Mouse (Mus musculus) lung, embryonic 14.5 days (tissue): ENCODE results near the gene Fam120c. TPM values are rescaled to one million over a fixed set of nuclear protein-coding genes. Genes with fewer than 3 reads are reported as not detected.

ENCODE experiments used
- ATAC-seq: fragments of 200-750 bp; cut with Nextera tagmentation; 2 replicates; pipeline ENCODE4 v1.8.0; 2017; ENCODE audit warnings: mild to moderate bottlenecking, moderate TSS enrichment, moderate library complexity; ENCODE audit not compliant: insufficient read depth
- DNase-seq: peaks from one replicate; pipeline ENCODE4 v3.0.0-alpha.2; 2015
- H3K27ac ChIP-seq: fragments of 300-500 bp; sonication (generic); 2 replicates; pipeline ENCODE4 v1.5.1; 2014; ENCODE audit warnings: low read depth, mild to moderate bottlenecking, moderate library complexity
- H3K27me3 ChIP-seq: fragments of 300-500 bp; sonication (generic); 2 replicates; pipeline ENCODE4 v1.6.1; 2014; ENCODE audit warnings: low read length, control low read depth; ENCODE audit not compliant: insufficient read depth
- H3K36me3 ChIP-seq: fragments of 300-500 bp; sonication (generic); 2 replicates; pipeline ENCODE4 v1.6.1; 2014; ENCODE audit warnings: control low read depth; ENCODE audit not compliant: insufficient read depth
- H3K4me1 ChIP-seq: fragments of 300-500 bp; sonication (generic); 2 replicates; pipeline ENCODE4 v1.6.1; 2014; ENCODE audit warnings: antibody characterized with exemption, control low read depth; ENCODE audit not compliant: insufficient read depth
- H3K4me2 ChIP-seq: fragments of 300-500 bp; sonication (generic); 2 replicates; pipeline ENCODE4 v1.6.1; 2014; ENCODE audit warnings: mild to moderate bottlenecking
- H3K4me3 ChIP-seq: fragments of 300-500 bp; sonication (generic); 2 replicates; pipeline ENCODE4 v1.5.1; 2014; ENCODE audit warnings: low read depth, low read length
- H3K9ac ChIP-seq: fragments of 300-500 bp; sonication (generic); 2 replicates; pipeline ENCODE4 v1.6.1; 2014
- H3K9me3 ChIP-seq: fragments of 300-500 bp; sonication (generic); 2 replicates; pipeline ENCODE4 v1.6.1; 2016; ENCODE audit warnings: low read depth, low read length, control low read depth
- CTCF ChIP-seq: IDR thresholded peaks from 2 replicates; pipeline ENCODE4 v1.5.1; 2016; ENCODE audit warnings: antibody characterized with exemption, low read depth
- WGBS: fragments of 180-500 bp; shearing (Covaris S2); extraction: QIAGEN DNeasy Blood & Tissue Kit; methylation state at CpG from one replicate; pipeline ENCODE4 v1.1.7; 2014; 5-methylcytosine and 5-hydroxymethylcytosine counted together
- polyA plus RNA-seq: library from polyadenylated mRNA; unstranded; fragments of >200 nt; fragmentation: Nextera tagmentation; extraction: Ambion mirVana; gene quantifications from 2 replicates; pipeline ENCODE4 v1.2.1, GENCODE M21; 2014

The Fam120c gene
- polyA plus RNA-seq: 3.8 TPM in 2 replicates

- no peaks in the 10 kb centered on the region for H3K36me3 ChIP-seq
- peak within 1 kb of the TSS; percentile 63 for H3K4me3 ChIP-seq
- H3K27ac ChIP-seq: peak within 1 kb of the TSS; percentile 79
- H3K4me1 ChIP-seq: no peaks in the 10 kb centered on the region
- no peaks in the 10 kb centered on the region for H3K9me3 ChIP-seq
- no peaks in the 10 kb centered on the region for H3K27me3 ChIP-seq
- TF ChIP-seq CTCF: no peak
- peak within 1 kb of the TSS; percentile 62 for H3K9ac ChIP-seq
- 12% methylated on average over 46 of the region's 56 CpGs for WGBS
- H3K4me2 ChIP-seq: peak within 1 kb of the TSS; percentile 66
- ATAC-seq: peak; percentile 95
- DNase-seq: peak; percentile 79
Observed at GRCm38 (mm10) chrX:151343761-151344500, at the start of gene Fam120c. Fam120c (plus strand) TSS chrX:151344175.

DNA sequence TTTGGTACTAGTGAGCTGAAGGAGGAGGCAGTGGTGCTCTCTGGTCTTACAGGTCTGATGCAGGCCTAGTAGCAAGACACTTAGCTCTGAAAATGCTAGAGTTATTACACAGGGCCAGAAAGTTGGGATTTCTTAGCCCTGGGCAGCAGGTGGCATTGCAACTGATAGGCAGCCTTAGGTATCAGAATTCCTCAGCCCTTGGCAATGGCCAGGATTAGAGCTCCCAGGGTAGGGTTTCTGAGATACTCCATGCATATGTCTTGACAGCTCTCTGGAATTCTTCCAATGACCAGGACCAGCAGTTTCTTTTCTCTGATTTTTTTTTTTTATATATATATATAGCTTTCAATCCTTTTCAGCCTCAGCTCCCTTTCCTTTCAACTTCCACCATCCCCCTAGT, 45.6 kb upstream of the Fam120c start:
- H3K27ac ChIP-seq: no peak overlapping the region
- no peak for TF ChIP-seq CTCF

GRCm38 (mm10) chrX:151313732-151314131, 30.2 kb upstream of the Fam120c start:
- H3K36me3 ChIP-seq: no peaks in the 10 kb centered on the region
- ATAC-seq (no peak), DNase-seq (peak; percentile 5)
- no peak overlapping the region for H3K4me3 ChIP-seq
- no peak overlapping the region for H3K9ac ChIP-seq
- no peak overlapping the region for H3K4me2 ChIP-seq
- TF ChIP-seq CTCF: 0 out of 2 replicates have a peak, but pooled peaks have one; percentile 24
- H3K4me1 ChIP-seq: no peaks in the 10 kb centered on the region
- no peak overlapping the region for H3K27ac ChIP-seq
- no peaks in the 10 kb centered on the region for H3K27me3 ChIP-seq
- 80% methylated on average over 4 of the region's 4 CpGs for WGBS
- no peaks in the 10 kb centered on the region for H3K9me3 ChIP-seq

More for the DNA sequence above, 45.6 kb upstream of the Fam120c start:
- Histone ChIP-seq H3K4me1 (no peaks in the 10 kb centered on the region), H3K9ac (no peak overlapping the region), H3K4me2 (no peak overlapping the region), H3K4me3 (no peak overlapping the region), H3K36me3 (no peaks in the 10 kb centered on the region), H3K9me3 (no peaks in the 10 kb centered on the region), H3K27me3 (no peaks in the 10 kb centered on the region)
- DNase-seq: peak; percentile 5
- no peak for ATAC-seq

GRCm38 (mm10) chrX:151333615-151334014, 10.4 kb upstream of the Fam120c start:
- WGBS: 64% methylated on average over 2 of the region's 2 CpGs

GRCm38 (mm10) chrX:151337804-151338203, 6.2 kb upstream of the Fam120c start:
- WGBS: 71% methylated on average over 4 of the region's 4 CpGs
- Histone ChIP-seq H3K4me1 (no peaks in the 10 kb centered on the region), H3K27me3 (no peaks in the 10 kb centered on the region), H3K9me3 (no peaks in the 10 kb centered on the region), H3K4me3 (no peak overlapping the region), H3K36me3 (no peaks in the 10 kb centered on the region), H3K9ac (no peak overlapping the region), H3K4me2 (no peak overlapping the region), H3K27ac (no peak overlapping the region)
- DNase-seq (peak; percentile 1), ATAC-seq (no peak)
- no peak for TF ChIP-seq CTCF

More at GRCm38 (mm10) chrX:151333615-151334014, 10.4 kb upstream of the Fam120c start:
- no peak for DNase-seq
- no peak for TF ChIP-seq CTCF
- H3K36me3 ChIP-seq: no peaks in the 10 kb centered on the region
- no peak for ATAC-seq
- no peaks in the 10 kb centered on the region for H3K9me3 ChIP-seq
- no peak overlapping the region for H3K4me2 ChIP-seq
- no peak overlapping the region for H3K4me3 ChIP-seq
- no peak overlapping the region for H3K27ac ChIP-seq
- H3K9ac ChIP-seq: no peak overlapping the region
- H3K27me3 ChIP-seq: no peaks in the 10 kb centered on the region
- no peaks in the 10 kb centered on the region for H3K4me1 ChIP-seq

- 0 out of 2 replicates have a peak, but pooled peaks have one; percentile 0 for TF ChIP-seq CTCF
- peak overlapping the region; percentile 62 for H3K9ac ChIP-seq
- DNase-seq (peak; percentile 30), ATAC-seq (peak; percentile 50)
- peak overlapping the region; percentile 63 for H3K4me3 ChIP-seq
- 11% methylated on average over 30 of the region's 33 CpGs for WGBS
- peak overlapping the region; percentile 79 for H3K27ac ChIP-seq
- no peaks in the 10 kb centered on the region for H3K4me1 ChIP-seq
- H3K27me3 ChIP-seq: no peaks in the 10 kb centered on the region
- H3K4me2 ChIP-seq: peak overlapping the region; percentile 66
- H3K36me3 ChIP-seq: no peaks in the 10 kb centered on the region
- H3K9me3 ChIP-seq: no peaks in the 10 kb centered on the region
Observed at GRCm38 (mm10) chrX:151344501-151344984, 568 bp downstream of the Fam120c start.

DNA sequence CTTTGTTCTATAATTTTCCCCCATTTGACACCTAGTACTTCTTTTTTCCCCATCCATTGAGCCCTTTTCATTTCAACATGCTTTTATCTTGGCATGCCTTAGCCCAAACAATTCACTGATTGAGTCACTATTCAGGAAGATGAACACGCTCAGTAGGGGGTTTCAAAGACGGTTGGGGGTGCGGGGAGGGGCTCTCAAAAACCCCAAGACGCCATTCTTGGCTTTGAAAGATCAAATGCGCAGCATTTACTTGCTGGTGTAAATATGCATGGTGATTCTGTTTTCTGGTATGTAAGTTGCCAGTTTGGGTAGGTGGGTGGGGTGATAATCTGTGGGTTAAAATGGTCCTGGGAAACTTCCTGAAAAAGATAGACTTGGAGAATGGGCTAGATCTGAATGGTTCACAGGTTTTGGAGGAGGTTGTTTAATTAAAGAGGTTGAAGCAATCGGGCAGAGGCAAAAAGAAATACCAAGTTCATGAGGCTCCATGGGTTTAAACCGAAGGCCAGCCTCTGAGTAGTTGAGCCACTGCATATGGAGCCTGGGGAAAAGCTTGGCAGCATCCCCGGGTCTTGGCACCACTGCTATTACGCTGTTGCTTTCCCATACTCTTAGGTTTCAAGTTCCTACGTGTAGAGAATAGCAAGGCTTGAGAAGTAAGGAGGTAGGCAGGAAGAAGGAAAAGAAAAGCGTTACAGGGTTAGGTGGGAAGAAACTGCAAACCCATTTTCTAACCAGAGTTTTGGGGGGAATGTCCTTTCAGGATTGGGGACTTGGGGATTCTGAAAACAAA, 1.6 kb downstream of the Fam120c start:
- Histone ChIP-seq H3K4me1 (no peaks in the 10 kb centered on the region), H3K9me3 (no peaks in the 10 kb centered on the region), H3K36me3 (no peaks in the 10 kb centered on the region), H3K4me2 (peak overlapping the region; percentile 66), H3K9ac (peak overlapping the region; percentile 62; the same call in 1 of the 2 replicates), H3K27me3 (no peaks in the 10 kb centered on the region), H3K27ac (no peak overlapping the region), H3K4me3 (peak overlapping the region; percentile 63)
- DNase-seq (peak; percentile 24), ATAC-seq (no peak)
- WGBS: 29% methylated on average over 11 of the region's 11 CpGs
- TF ChIP-seq CTCF: no peak
